Mouse (Mus musculus): ENCODE results near the gene Gm11032. TPM values are rescaled to one million over a fixed set of nuclear protein-coding genes. Genes with fewer than 3 reads are reported as not detected.

Gm11032 gene
- polyA plus RNA-seq, 1 experiment from 2014 or later, result not detected

DNA sequence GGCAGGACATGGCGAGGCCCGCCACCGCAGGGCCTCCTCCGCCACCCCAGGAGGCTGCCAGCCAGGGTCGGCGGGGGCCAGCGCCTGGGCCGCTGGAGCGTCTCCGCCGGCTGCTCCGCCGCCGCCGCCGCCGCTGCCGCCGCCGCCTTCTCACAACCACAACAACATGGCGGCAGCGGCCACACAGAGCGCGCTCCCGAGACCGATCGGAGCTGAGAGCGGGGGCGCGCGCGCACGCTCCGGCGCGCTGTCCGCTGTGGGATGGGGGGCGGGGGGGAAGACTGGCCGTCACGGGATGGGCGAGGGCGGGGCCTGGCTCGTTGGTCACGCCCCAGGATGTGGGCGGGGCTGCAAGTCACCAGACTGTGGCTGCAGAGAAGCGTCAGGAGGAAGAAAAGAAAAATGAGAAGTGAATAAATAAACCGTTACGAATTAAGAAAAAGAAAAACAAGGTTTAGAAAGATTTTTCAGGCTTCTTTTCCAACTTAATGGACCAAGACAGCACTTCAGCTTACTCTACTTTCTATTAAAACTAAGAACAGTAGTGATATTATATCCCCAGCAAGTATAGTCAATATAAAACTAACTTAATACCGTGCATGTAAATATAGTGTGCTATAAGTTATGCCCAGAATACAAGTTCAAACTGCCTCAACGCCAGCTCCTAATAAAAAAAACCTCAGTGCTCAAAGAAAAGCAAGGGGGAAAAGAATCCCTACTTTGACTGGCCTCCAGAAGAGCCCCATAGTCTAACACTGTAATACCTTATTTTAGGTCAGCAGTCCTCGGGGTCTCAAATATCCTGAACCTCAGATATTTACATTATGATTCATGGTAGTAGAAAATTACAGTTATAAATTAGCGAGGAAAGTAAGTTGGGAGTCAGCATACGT lies 25.0 kb upstream of the Gm11032 start, which contains the start of gene Mtmr3:
Gene Mtmr3 (minus strand): TSS at position 256 of the 893 bp plus-strand sequence.
- Histone ChIP-seq H3K27ac (ENCODE audit: low read length) (peak within 1 kb of the TSS; percentile 98), H3K4me3 (ENCODE audit: low read depth, low read length) (peak within 1 kb of the TSS; percentile 98), H3K9ac (ENCODE audit: low read depth, low read length) (peak within 1 kb of the TSS; percentile 95), H3K4me1 (ENCODE audit: control insufficient read depth, insufficient read depth, low read length) (peaks cover 24% of the 10 kb centered on the region), H3K36me3 (ENCODE audit: control insufficient read depth, insufficient read depth, low read length) (no peaks in the 10 kb centered on the region), H3K4me2 (ENCODE audit: low read length) (peak within 1 kb of the TSS; percentile 81), H3K9me3 (replicated peaks; ENCODE audit: control insufficient read depth, low read length, poor library complexity, severe bottlenecking) (no peaks in the 10 kb centered on the region), H3K27me3 (ENCODE audit: control insufficient read depth, insufficient read depth, low read depth, low read length) (no peaks in the 10 kb centered on the region)
- peak; percentile 93 for ATAC-seq
- WGBS, result 12% methylated on average over 21 of the region's 53 CpGs

- H3K9me3 ChIP-seq (replicated peaks; ENCODE audit: control insufficient read depth, low read length, poor library complexity, severe bottlenecking), result no peaks in the 10 kb centered on the region
- no peak overlapping the region for H3K4me3 ChIP-seq (ENCODE audit: low read depth, low read length)
- no peaks in the 10 kb centered on the region for H3K27me3 ChIP-seq (ENCODE audit: control insufficient read depth, insufficient read depth, low read depth, low read length)
- H3K9ac ChIP-seq (ENCODE audit: low read depth, low read length), result no peak overlapping the region
- H3K4me1 ChIP-seq (ENCODE audit: control insufficient read depth, insufficient read depth, low read length), result peaks cover 7% of the 10 kb centered on the region
- no peaks in the 10 kb centered on the region for H3K36me3 ChIP-seq (ENCODE audit: control insufficient read depth, insufficient read depth, low read length)
- ATAC-seq, result no peak
- no peak overlapping the region for H3K27ac ChIP-seq (ENCODE audit: low read length)
- no peak overlapping the region for H3K4me2 ChIP-seq (ENCODE audit: low read length)
- WGBS, result 92% methylated on average over 2 of the region's 2 CpGs
Observed at GRCm38 (mm10) chr11:4598411-4598810, 21.5 kb upstream of the Gm11032 start.

- Histone ChIP-seq H3K27ac (ENCODE audit: low read length) (no peak overlapping the region), H3K27me3 (ENCODE audit: control insufficient read depth, insufficient read depth, low read depth, low read length) (no peaks in the 10 kb centered on the region), H3K36me3 (ENCODE audit: control insufficient read depth, insufficient read depth, low read length) (no peaks in the 10 kb centered on the region), H3K9ac (ENCODE audit: low read depth, low read length) (no peak overlapping the region), H3K4me3 (ENCODE audit: low read depth, low read length) (no peak overlapping the region), H3K4me1 (ENCODE audit: control insufficient read depth, insufficient read depth, low read length) (peaks cover 4% of the 10 kb centered on the region; the same call in 1 of the 2 replicates), H3K4me2 (ENCODE audit: low read length) (no peak overlapping the region), H3K9me3 (replicated peaks; ENCODE audit: control insufficient read depth, low read length, poor library complexity, severe bottlenecking) (no peaks in the 10 kb centered on the region)
- WGBS, result 87% methylated on average over 3 of the region's 3 CpGs
- ATAC-seq, result no peak
Observed at GRCm38 (mm10) chr11:4599916-4600315, 20.0 kb upstream of the Gm11032 start.

DNA sequence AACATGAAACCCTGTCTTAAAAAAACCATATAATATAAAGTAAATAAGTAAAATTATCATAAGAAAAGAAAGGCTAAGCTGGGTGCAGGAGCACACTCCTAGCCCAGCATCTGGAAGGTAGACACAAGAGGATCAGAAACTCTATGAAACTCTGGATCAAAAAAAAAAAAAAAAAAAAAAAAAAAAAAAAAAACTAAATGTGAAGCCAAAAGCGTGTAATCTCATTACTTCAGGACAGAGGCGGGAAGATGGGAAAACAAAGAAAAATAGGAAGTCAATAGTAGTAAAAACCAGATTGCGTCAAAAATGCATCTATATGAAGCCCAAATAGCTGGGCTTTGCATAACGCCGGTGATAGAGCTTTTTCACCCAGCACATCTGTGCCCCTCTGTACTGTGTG lies 18.0 kb upstream of the Gm11032 start:
- Histone ChIP-seq H3K9ac (ENCODE audit: low read depth, low read length) (no peak overlapping the region), H3K27me3 (ENCODE audit: control insufficient read depth, insufficient read depth, low read depth, low read length) (no peaks in the 10 kb centered on the region), H3K4me2 (ENCODE audit: low read length) (no peak overlapping the region), H3K36me3 (ENCODE audit: control insufficient read depth, insufficient read depth, low read length) (no peaks in the 10 kb centered on the region), H3K9me3 (replicated peaks; ENCODE audit: control insufficient read depth, low read length, poor library complexity, severe bottlenecking) (no peaks in the 10 kb centered on the region), H3K4me1 (ENCODE audit: control insufficient read depth, insufficient read depth, low read length) (peaks cover 2% of the 10 kb centered on the region; the same call in 1 of the 2 replicates), H3K4me3 (ENCODE audit: low read depth, low read length) (no peak overlapping the region), H3K27ac (ENCODE audit: low read length) (no peak overlapping the region)
- 56% methylated on average over 5 of the region's 5 CpGs for WGBS
- ATAC-seq, result no peak

- Histone ChIP-seq H3K9ac (ENCODE audit: low read depth, low read length) (no peak overlapping the region), H3K4me1 (ENCODE audit: control insufficient read depth, insufficient read depth, low read length) (peaks cover 2% of the 10 kb centered on the region; the same call in 1 of the 2 replicates), H3K4me3 (ENCODE audit: low read depth, low read length) (no peak overlapping the region), H3K36me3 (ENCODE audit: control insufficient read depth, insufficient read depth, low read length) (no peaks in the 10 kb centered on the region), H3K4me2 (ENCODE audit: low read length) (no peak overlapping the region), H3K27ac (ENCODE audit: low read length) (no peak overlapping the region), H3K27me3 (ENCODE audit: control insufficient read depth, insufficient read depth, low read depth, low read length) (no peaks in the 10 kb centered on the region), H3K9me3 (replicated peaks; ENCODE audit: control insufficient read depth, low read length, poor library complexity, severe bottlenecking) (no peaks in the 10 kb centered on the region)
- 33% methylated on average over 12 of the region's 12 CpGs for WGBS
- ATAC-seq, result 0 out of 2 replicates have a peak, but pooled peaks have one; percentile 36
Observed at GRCm38 (mm10) chr11:4602691-4603441, 17.0 kb upstream of the Gm11032 start.

DNA sequence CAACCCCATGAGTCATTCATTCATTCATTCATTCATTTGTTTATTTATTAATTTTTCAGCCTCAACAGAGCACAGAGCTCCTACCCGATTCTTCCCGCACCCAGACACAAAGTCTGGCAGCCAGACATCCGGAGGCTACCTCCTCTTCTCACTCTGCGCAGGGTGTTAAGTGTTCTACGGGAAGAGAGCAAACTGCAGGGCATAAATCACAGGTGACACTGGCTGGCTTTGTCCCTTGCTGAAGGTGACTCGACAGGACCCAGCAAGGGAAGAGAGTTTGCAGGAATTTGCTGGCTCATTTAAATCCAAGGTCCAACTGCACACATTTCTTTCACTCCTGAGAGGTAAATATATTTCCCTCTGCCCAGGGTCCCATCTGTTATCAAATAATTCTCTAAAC lies 15.4 kb upstream of the Gm11032 start:
- Histone ChIP-seq H3K4me1 (ENCODE audit: control insufficient read depth, insufficient read depth, low read length) (peaks cover 2% of the 10 kb centered on the region; the same call in 1 of the 2 replicates), H3K9me3 (replicated peaks; ENCODE audit: control insufficient read depth, low read length, poor library complexity, severe bottlenecking) (no peaks in the 10 kb centered on the region), H3K4me3 (ENCODE audit: low read depth, low read length) (no peak overlapping the region), H3K36me3 (ENCODE audit: control insufficient read depth, insufficient read depth, low read length) (no peaks in the 10 kb centered on the region), H3K27ac (ENCODE audit: low read length) (no peak overlapping the region), H3K4me2 (ENCODE audit: low read length) (no peak overlapping the region), H3K9ac (ENCODE audit: low read depth, low read length) (no peak overlapping the region), H3K27me3 (ENCODE audit: control insufficient read depth, insufficient read depth, low read depth, low read length) (no peaks in the 10 kb centered on the region)
- WGBS, result 79% methylated on average over 6 of the region's 6 CpGs
- no peak for ATAC-seq

DNA sequence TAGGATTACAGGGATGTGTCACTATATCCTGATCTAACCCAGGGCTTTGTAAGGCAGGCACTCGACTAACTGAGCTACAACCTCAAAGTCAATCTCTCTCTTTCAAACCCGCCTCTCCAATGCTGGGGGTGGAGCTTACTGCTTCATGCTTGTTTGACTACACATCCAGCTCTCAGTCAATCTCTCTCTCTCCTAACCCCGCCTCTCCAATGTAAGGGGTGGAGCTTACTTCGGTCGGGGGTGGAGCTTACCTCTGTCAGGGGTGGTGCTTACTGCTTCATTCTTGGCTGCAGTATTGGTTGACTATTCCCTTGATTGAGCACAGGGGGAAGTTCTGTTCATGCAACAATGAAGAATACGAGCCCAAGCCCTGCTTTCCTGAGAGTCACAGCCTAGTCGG lies 14.5 kb upstream of the Gm11032 start:
- Histone ChIP-seq H3K27me3 (ENCODE audit: control insufficient read depth, insufficient read depth, low read depth, low read length) (no peaks in the 10 kb centered on the region), H3K9me3 (replicated peaks; ENCODE audit: control insufficient read depth, low read length, poor library complexity, severe bottlenecking) (no peaks in the 10 kb centered on the region), H3K9ac (ENCODE audit: low read depth, low read length) (no peak overlapping the region), H3K4me2 (ENCODE audit: low read length) (no peak overlapping the region), H3K27ac (ENCODE audit: low read length) (no peak overlapping the region), H3K4me1 (ENCODE audit: control insufficient read depth, insufficient read depth, low read length) (peaks cover 2% of the 10 kb centered on the region; the same call in 1 of the 2 replicates), H3K4me3 (ENCODE audit: low read depth, low read length) (no peak overlapping the region), H3K36me3 (ENCODE audit: control insufficient read depth, insufficient read depth, low read length) (no peaks in the 10 kb centered on the region)
- WGBS, result 45% methylated on average over 7 of the region's 7 CpGs
- ATAC-seq, result no peak

DNA sequence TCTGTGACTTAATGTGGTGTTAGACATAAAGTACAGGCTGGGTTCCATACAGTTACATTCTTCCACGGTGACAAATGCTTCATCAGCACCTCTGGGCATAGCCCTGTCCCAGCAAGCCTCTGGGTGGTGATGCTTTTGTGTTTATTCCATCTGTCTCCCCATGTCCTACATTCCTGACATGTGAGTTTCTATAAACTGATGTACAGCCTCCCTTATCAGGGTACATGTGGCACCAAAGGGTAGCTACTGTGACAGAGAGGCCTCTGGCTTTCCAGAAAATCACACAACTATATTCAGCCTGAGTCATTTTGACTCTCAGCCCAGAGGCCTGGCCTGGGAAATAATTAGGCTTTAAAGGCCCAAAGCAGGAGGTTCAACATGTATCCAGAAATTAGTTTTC lies 13.3 kb upstream of the Gm11032 start:
- Histone ChIP-seq H3K9me3 (replicated peaks; ENCODE audit: control insufficient read depth, low read length, poor library complexity, severe bottlenecking) (no peaks in the 10 kb centered on the region), H3K4me1 (ENCODE audit: control insufficient read depth, insufficient read depth, low read length) (peaks cover 2% of the 10 kb centered on the region; the same call in 1 of the 2 replicates), H3K27me3 (ENCODE audit: control insufficient read depth, insufficient read depth, low read depth, low read length) (no peaks in the 10 kb centered on the region), H3K4me3 (ENCODE audit: low read depth, low read length) (no peak overlapping the region), H3K27ac (ENCODE audit: low read length) (no peak overlapping the region), H3K36me3 (ENCODE audit: control insufficient read depth, insufficient read depth, low read length) (no peaks in the 10 kb centered on the region), H3K9ac (ENCODE audit: low read depth, low read length) (no peak overlapping the region), H3K4me2 (ENCODE audit: low read length) (no peak overlapping the region)
- no peak for ATAC-seq
- 85% methylated on average over 1 of the region's 1 CpGs for WGBS

- H3K4me3 ChIP-seq (ENCODE audit: low read depth, low read length), result no peak overlapping the region
Observed at GRCm38 (mm10) chr11:4611904-4612303, 8.0 kb upstream of the Gm11032 start.

More at GRCm38 (mm10) chr11:4611904-4612303, 8.0 kb upstream of the Gm11032 start:
- H3K4me1 ChIP-seq (ENCODE audit: control insufficient read depth, insufficient read depth, low read length), result no peaks in the 10 kb centered on the region
- H3K27ac ChIP-seq (ENCODE audit: low read length), result no peak overlapping the region
- H3K4me2 ChIP-seq (ENCODE audit: low read length), result no peak overlapping the region
- H3K36me3 ChIP-seq (ENCODE audit: control insufficient read depth, insufficient read depth, low read length), result no peaks in the 10 kb centered on the region
- WGBS, result 68% methylated on average over 2 of the region's 2 CpGs
- ATAC-seq, result no peak
- no peaks in the 10 kb centered on the region for H3K9me3 ChIP-seq (replicated peaks; ENCODE audit: control insufficient read depth, low read length, poor library complexity, severe bottlenecking)
- no peak overlapping the region for H3K9ac ChIP-seq (ENCODE audit: low read depth, low read length)
- no peaks in the 10 kb centered on the region for H3K27me3 ChIP-seq (ENCODE audit: control insufficient read depth, insufficient read depth, low read depth, low read length)

Data from midbrain, embryonic 16.5 days (tissue).